Mouse (Mus musculus) MEL (cell line): ENCODE data around the gene Sort1. TPM values are rescaled to one million over a fixed set of nuclear protein-coding genes. Genes with fewer than 3 reads are reported as not detected.

Experiments
- DNase-seq: peaks from one replicate; pipeline ENCODE4 v3.0.0; 2011; ENCODE audit warnings: low read depth, low spot score
- H3K27ac ChIP-seq: 2 replicates; pipeline ENCODE4 v1.5.1; 2012; ENCODE audit warnings: low read depth, mild to moderate bottlenecking, control low read depth, low read length, moderate library complexity; ENCODE audit not compliant: control insufficient read depth
- H3K27me3 ChIP-seq, 2 experiments: fragments of 150-350 bp in 1 of 2; sonication (generic) in 1 of 2; 2 replicates each; pipeline ENCODE4 v1.6.1; 2012; ENCODE audit warnings: low read length in 2 of 2, mild to moderate bottlenecking in 2 of 2, improper control_type of control experiment in 1 of 2, moderate library complexity in 1 of 2; ENCODE audit not compliant: insufficient read depth in 2 of 2, control insufficient read depth in 1 of 2
- H3K36me3 ChIP-seq, 2 experiments: 2 replicates each; pipeline ENCODE4 v1.6.1; 2012 to 2014; ENCODE audit warnings: low read length in 2 of 2, improper control_type of control experiment in 1 of 2, inconsistent platforms in 1 of 2, mild to moderate bottlenecking in 1 of 2; ENCODE audit not compliant: insufficient read depth in 2 of 2, control insufficient read depth in 1 of 2
- H3K4me1 ChIP-seq, 2 experiments: fragments of 150-350 bp in 1 of 2; sonication (generic) in 1 of 2; 2 replicates each; pipeline ENCODE4 v1.6.1; 2012; ENCODE audit warnings: low read length in 2 of 2, improper control_type of control experiment in 1 of 2, mild to moderate bottlenecking in 1 of 2; ENCODE audit not compliant: insufficient read depth in 2 of 2, control insufficient read depth in 1 of 2
- H3K4me3 ChIP-seq, 2 experiments: fragments of 150-350 bp in 1 of 2; sonication (generic) in 1 of 2; 2 replicates each; pipeline ENCODE4 v1.5.1; 2012; ENCODE audit warnings: low read depth in 2 of 2, low read length in 2 of 2, mild to moderate bottlenecking in 2 of 2, moderate library complexity in 2 of 2, control low read depth in 1 of 2, improper control_type of control experiment in 1 of 2; ENCODE audit not compliant: control insufficient read depth in 1 of 2, insufficient read depth in 1 of 2
- H3K79me2 ChIP-seq: 2 replicates; pipeline ENCODE4 v1.6.1; 2012; ENCODE audit warnings: mild to moderate bottlenecking, low read length, moderate library complexity; ENCODE audit not compliant: control insufficient read depth, poor library complexity, insufficient read depth
- H3K9ac ChIP-seq: 2 replicates; pipeline ENCODE4 v1.6.1; 2012; ENCODE audit warnings: low read depth, mild to moderate bottlenecking, control low read depth, low read length, moderate library complexity; ENCODE audit not compliant: control insufficient read depth, poor library complexity, severe bottlenecking
- H3K9me3 ChIP-seq: fragments of 150-350 bp; sonication (generic); replicated peaks from 2 replicates; pipeline ENCODE4 v1.6.1; 2012; ENCODE audit warnings: mild to moderate bottlenecking, low read length, improper control_type of control experiment, moderate library complexity; ENCODE audit not compliant: insufficient read depth
- CHD1 ChIP-seq: IDR thresholded peaks from 2 replicates; pipeline ENCODE4 v1.6.1; 2012; ENCODE audit warnings: low read depth, mild to moderate bottlenecking, inconsistent platforms, low read length, improper control_type of control experiment
- E2F4 ChIP-seq: IDR thresholded peaks from 2 replicates; pipeline ENCODE4 v1.6.1; 2011; ENCODE audit warnings: low read depth, low read length, improper control_type of control experiment, borderline replicate concordance
- EP300 ChIP-seq, 2 experiments: IDR thresholded peaks; 2 replicates each; pipeline ENCODE4 v1.6.1; 2011; ENCODE audit warnings: improper control_type of control experiment in 2 of 2, low read length in 2 of 2, low read depth in 1 of 2, mild to moderate bottlenecking in 1 of 2
- ETS1 ChIP-seq: IDR thresholded peaks from 2 replicates; pipeline ENCODE4 v1.6.1; 2012; ENCODE audit warnings: low read depth, mild to moderate bottlenecking, inconsistent platforms, low read length, improper control_type of control experiment, moderate library complexity
- GATA1 ChIP-seq: IDR thresholded peaks from 2 replicates; pipeline ENCODE4 v1.6.1; 2011; ENCODE audit warnings: low read depth, low read length, improper control_type of control experiment
- MAFK ChIP-seq: IDR thresholded peaks from 2 replicates; pipeline ENCODE4 v1.6.1; 2011; ENCODE audit warnings: low read depth, mild to moderate bottlenecking, low read length, improper control_type of control experiment, borderline replicate concordance
- MAX ChIP-seq: IDR thresholded peaks from 2 replicates; pipeline ENCODE4 v1.6.1; 2011; ENCODE audit warnings: low read length, improper control_type of control experiment
- MAZ ChIP-seq: IDR thresholded peaks from 2 replicates; pipeline ENCODE4 v1.6.1; 2012; ENCODE audit warnings: low read depth, mild to moderate bottlenecking, inconsistent platforms, low read length, improper control_type of control experiment
- MEF2A ChIP-seq: IDR thresholded peaks from 2 replicates; pipeline ENCODE4 v1.6.1; 2014; ENCODE audit warnings: low read depth, mild to moderate bottlenecking, inconsistent platforms, low read length, improper control_type of control experiment; ENCODE audit not compliant: poor library complexity, insufficient replicate concordance, severe bottlenecking; ENCODE audit errors: extremely low read depth
- MXI1 ChIP-seq: IDR thresholded peaks from 2 replicates; pipeline ENCODE4 v1.6.1; 2011; ENCODE audit warnings: mild to moderate bottlenecking, low read depth, low read length, improper control_type of control experiment
- MYB ChIP-seq: IDR thresholded peaks from 2 replicates; pipeline ENCODE4 v1.6.1; 2011; ENCODE audit warnings: mild to moderate bottlenecking, low read depth, low read length, improper control_type of control experiment
- NELFE ChIP-seq: IDR thresholded peaks from 2 replicates; pipeline ENCODE4 v1.6.1; 2011; ENCODE audit warnings: low read depth, low read length, improper control_type of control experiment
- POLR2A ChIP-seq, 2 experiments: IDR thresholded peaks; 2 replicates each; pipeline ENCODE4 v1.6.1; 2011 to 2012; ENCODE audit warnings: low read length in 2 of 2, mild to moderate bottlenecking in 2 of 2, control low read depth in 1 of 2, improper control_type of control experiment in 1 of 2, low read depth in 1 of 2, moderate library complexity in 1 of 2; ENCODE audit not compliant: control insufficient read depth in 1 of 2, insufficient read depth in 1 of 2, poor library complexity in 1 of 2
- POLR2AphosphoS5 ChIP-seq: IDR thresholded peaks from 2 replicates; pipeline ENCODE4 v1.6.1; 2012; ENCODE audit warnings: low read depth, borderline replicate concordance, mild to moderate bottlenecking, inconsistent platforms, low read length, moderate library complexity, mixed read lengths
- RCOR1 ChIP-seq: IDR thresholded peaks from 2 replicates; pipeline ENCODE4 v1.6.1; 2012; ENCODE audit warnings: low read depth, mild to moderate bottlenecking, inconsistent platforms, low read length, improper control_type of control experiment
- SIN3A ChIP-seq: IDR thresholded peaks from 2 replicates; pipeline ENCODE4 v1.6.1; 2012; ENCODE audit warnings: low read length, improper control_type of control experiment, inconsistent platforms
- SMC3 ChIP-seq: IDR thresholded peaks from 2 replicates; pipeline ENCODE4 v1.6.1; 2011; ENCODE audit warnings: low read depth, low read length, improper control_type of control experiment
- TAL1 ChIP-seq: IDR thresholded peaks from 2 replicates; pipeline ENCODE4 v1.6.1; 2012; ENCODE audit warnings: mild to moderate bottlenecking, inconsistent platforms, low read length, moderate library complexity, mixed read lengths
- TBP ChIP-seq: IDR thresholded peaks from 2 replicates; pipeline ENCODE4 v1.8.0; 2011; ENCODE audit warnings: low read depth, low read length, improper control_type of control experiment
- TCF12 ChIP-seq: IDR thresholded peaks from 2 replicates; pipeline ENCODE4 v1.6.1; 2014; ENCODE audit warnings: low read depth, mild to moderate bottlenecking, inconsistent platforms, low read length, improper control_type of control experiment, moderate library complexity
- UBTF ChIP-seq: IDR thresholded peaks from 2 replicates; pipeline ENCODE4 v1.6.1; 2012; ENCODE audit warnings: low read depth, mild to moderate bottlenecking, inconsistent platforms, low read length, improper control_type of control experiment, moderate library complexity, borderline replicate concordance; ENCODE audit not compliant: insufficient read depth
- ZMIZ1 ChIP-seq: IDR thresholded peaks from 2 replicates; pipeline ENCODE4 v1.6.1; 2012; ENCODE audit warnings: low read depth, mild to moderate bottlenecking, inconsistent platforms, low read length, improper control_type of control experiment, moderate library complexity
- ZNF384 ChIP-seq: IDR thresholded peaks from 2 replicates; pipeline ENCODE4 v1.6.1; 2012; ENCODE audit warnings: low read depth, mild to moderate bottlenecking, inconsistent platforms, low read length, improper control_type of control experiment
- polyA plus RNA-seq, 2 experiments: library from polyadenylated mRNA; stranded (reverse) in 1 of 2; unstranded in 1 of 2; fragments of >175 nt in 1 of 2; fragments of >200 nt in 1 of 2; gene quantifications; 2 replicates each; pipeline versions ENCODE4 v1.2.1 to v1.2.4; 2012; ENCODE audit warnings: low replicate concordance in 2 of 2, low read depth in 1 of 2; ENCODE audit not compliant: insufficient read length in 2 of 2, insufficient read depth in 1 of 2, missing spikeins in 1 of 2
- total RNA-seq: library from RNA; depleted of rRNA; stranded (reverse); fragments of 300-350 nt; gene quantifications from 2 replicates; pipeline ENCODE4 v1.2.3, GENCODE M21; 2012

The Sort1 gene
- total and polyA plus RNA-seq, 3 experiments: 10.2 to 28.3 (median 22.7) TPM

DNA sequence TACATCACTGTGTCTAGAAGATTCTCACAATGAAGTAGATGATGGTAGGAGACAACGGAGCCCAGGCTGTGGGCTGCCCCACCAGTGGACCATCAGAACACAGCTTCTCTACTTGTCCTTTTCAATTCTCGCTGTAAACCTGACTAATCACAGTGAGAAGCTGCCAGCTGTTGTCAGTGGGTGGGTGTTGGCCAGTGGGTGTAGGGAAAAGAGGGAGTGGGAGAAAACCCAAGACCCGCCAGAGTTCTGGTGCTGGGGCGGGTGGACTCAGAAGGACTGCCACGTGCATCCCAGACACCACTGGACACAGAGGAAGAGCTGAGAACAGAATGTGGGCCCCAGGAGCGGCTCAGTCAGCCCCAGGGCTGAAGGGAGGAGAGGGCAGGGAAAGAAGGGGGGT lies 46.9 kb downstream of the Sort1 start:
- no peak overlapping the region for H3K9ac ChIP-seq
- no peaks in the 10 kb centered on the region for H3K4me1 ChIP-seq
- H3K4me3 ChIP-seq: no peak overlapping the region
- H3K79me2 ChIP-seq: no peaks in the 10 kb centered on the region
- H3K27me3 ChIP-seq: no peaks in the 10 kb centered on the region
- TF ChIP-seq MAFK (no peak), ZNF384 (no peak), GATA1 (no peak), E2F4 (no peak), EP300 (IDR thresholded peaks at IDR 0.05; ENCODE audit: low read depth in 1 of 2, low read length in 2 of 2) (no peak), ZMIZ1 (no peak)
- no peaks in the 10 kb centered on the region for H3K9me3 ChIP-seq
- no peak for DNase-seq
- peaks cover 0 to 4% of the 10 kb centered on the region in 2 experiments; a peak in 2 of 4 replicates for H3K36me3 ChIP-seq
- no peak overlapping the region for H3K27ac ChIP-seq

DNA sequence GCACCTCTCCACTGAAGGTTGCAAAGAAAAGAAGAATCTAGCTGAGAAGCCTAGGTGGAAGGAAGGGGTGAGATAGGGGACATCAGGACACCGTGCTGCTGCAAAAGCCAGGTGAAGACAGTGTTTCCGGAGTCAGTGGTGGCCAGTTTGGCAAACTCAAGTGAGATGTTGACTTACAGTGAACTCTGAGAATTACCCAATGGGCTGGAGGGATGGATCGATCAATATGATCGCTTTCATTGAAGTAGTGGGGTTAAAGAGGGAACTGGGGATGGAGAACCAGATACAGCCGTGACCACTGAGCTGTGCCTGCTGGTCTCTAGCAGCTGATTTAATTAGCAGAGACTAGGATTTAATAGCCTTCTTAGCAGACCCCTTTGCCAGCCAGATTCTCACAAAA lies 53.0 kb downstream of the Sort1 start:
- Histone ChIP-seq H3K9me3 (no peaks in the 10 kb centered on the region), H3K4me1 (no peaks in the 10 kb centered on the region), H3K36me3 (no peaks in the 10 kb centered on the region; a peak in 2 of 4 replicates), H3K27me3 (no peaks in the 10 kb centered on the region), H3K27ac (no peak overlapping the region), H3K9ac (no peak overlapping the region), H3K79me2 (no peaks in the 10 kb centered on the region), H3K4me3 (no peak overlapping the region)
- DNase-seq: no peak
- TF ChIP-seq TBP: no peak
- no peak for TF ChIP-seq CHD1
- TF ChIP-seq RCOR1: no peak
- TF ChIP-seq ZNF384: no peak
- TF ChIP-seq SIN3A: no peak
- no peak for TF ChIP-seq POLR2A (IDR thresholded peaks at IDR 0.05; ENCODE audit: control insufficient read depth in 1 of 2, insufficient read depth in 1 of 2, low read depth in 1 of 2, low read length in 2 of 2, poor library complexity in 1 of 2)
- TF ChIP-seq MXI1: no peak
- no peak for TF ChIP-seq MYB
- TF ChIP-seq MAZ: no peak
- TF ChIP-seq UBTF: no peak
- TF ChIP-seq ETS1: no peak

DNA sequence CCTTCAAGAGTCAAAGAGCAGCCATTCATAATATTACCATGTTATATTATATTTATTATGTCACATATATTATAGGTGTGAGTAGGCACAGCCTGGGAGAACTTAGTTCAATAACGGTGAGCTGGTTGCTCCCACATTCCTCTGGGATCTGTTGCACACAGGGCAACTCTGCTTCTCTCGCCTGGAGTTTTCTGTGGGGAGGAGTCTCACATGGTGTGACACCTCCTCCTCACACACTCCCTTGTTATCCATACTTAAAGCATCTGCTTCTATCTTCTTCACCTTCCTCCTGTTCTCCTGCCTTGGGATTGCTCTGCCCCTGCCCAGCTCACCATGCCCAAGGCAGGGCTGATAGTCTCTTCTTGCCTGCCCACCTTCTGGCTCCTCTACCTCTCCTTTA lies 57.2 kb downstream of the Sort1 start:
- Histone ChIP-seq H3K9me3 (no peaks in the 10 kb centered on the region), H3K4me3 (no peak overlapping the region), H3K36me3 (peaks cover 0 to 3% of the 10 kb centered on the region in 2 experiments; a peak in 2 of 4 replicates), H3K27me3 (no peaks in the 10 kb centered on the region), H3K79me2 (no peaks in the 10 kb centered on the region), H3K4me1 (peaks cover 0 to 3% of the 10 kb centered on the region in 2 experiments; a peak in 1 of 4 replicates), H3K27ac (no peak overlapping the region), H3K9ac (no peak overlapping the region)
- no peak for DNase-seq
- no peak for TF ChIP-seq SIN3A
- no peak for TF ChIP-seq ETS1
- no peak for TF ChIP-seq MXI1
- no peak for TF ChIP-seq NELFE
- TF ChIP-seq MEF2A: no peak
- TF ChIP-seq POLR2AphosphoS5: no peak
- no peak for TF ChIP-seq TBP
- TF ChIP-seq EP300 (IDR thresholded peaks at IDR 0.05; ENCODE audit: low read depth in 1 of 2, low read length in 2 of 2): no peak
- no peak for TF ChIP-seq MAX
- no peak for TF ChIP-seq TAL1
- TF ChIP-seq TCF12: no peak
- no peak for TF ChIP-seq MYB
- TF ChIP-seq SMC3: no peak
- TF ChIP-seq GATA1: no peak
